Mouse (Mus musculus): ENCODE measurements around the gene Scyl2. TPM values are rescaled to one million over a fixed set of nuclear protein-coding genes. Genes with fewer than 3 reads are reported as not detected.
"Not testable (repeated sequence)": the region's sequence is repeated elsewhere in the genome, so short reads cannot be mapped to it uniquely, and the experiment has no call there.

Scyl2 gene
- total RNA-seq, 2 experiments from 2014 or later: 17.3 to 23.9 TPM

DNA sequence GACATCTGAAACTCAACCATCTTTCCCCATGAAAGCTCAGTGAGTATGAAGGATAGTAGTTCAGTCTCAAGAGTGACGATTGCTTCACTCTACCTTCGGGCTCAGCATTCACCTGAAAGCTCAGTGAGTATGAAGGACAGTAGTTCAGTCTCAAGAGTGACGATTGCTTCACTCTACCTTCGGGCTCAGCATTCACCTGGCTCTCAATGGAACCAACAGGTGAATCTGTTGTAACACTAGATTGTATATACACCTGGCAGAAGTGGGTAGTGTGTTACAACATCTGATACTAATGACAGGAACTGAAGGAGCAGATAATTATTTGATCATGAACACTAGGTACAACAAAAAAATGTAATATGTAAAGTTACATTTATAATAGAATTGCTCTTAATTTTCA, 4.4 kb downstream of the Scyl2 start:
- ATAC-seq (replicated peaks; ENCODE audit: low FRiP score, poor library complexity, severe bottlenecking): no peak

DNA sequence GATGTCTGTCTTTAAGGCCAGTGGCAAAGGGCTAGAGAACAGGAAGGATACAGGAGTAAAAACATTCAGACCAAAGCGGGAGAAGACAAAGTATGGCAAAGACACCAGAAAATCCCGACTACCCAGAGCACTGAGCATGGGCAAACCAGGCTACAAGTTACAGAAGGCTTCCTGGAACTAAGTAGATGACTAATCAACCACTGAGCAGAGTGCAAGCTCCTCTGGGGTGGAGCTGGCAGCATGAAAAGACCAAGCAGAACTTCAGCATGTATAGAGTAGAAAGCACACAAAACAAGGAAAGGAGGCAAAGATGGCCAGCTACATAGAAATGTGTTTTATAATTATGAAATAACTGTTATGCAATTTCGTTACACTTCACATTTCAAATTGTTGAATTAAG, 5.6 kb downstream of the Scyl2 start:
- ATAC-seq (replicated peaks; ENCODE audit: low FRiP score, poor library complexity, severe bottlenecking): no peak

DNA sequence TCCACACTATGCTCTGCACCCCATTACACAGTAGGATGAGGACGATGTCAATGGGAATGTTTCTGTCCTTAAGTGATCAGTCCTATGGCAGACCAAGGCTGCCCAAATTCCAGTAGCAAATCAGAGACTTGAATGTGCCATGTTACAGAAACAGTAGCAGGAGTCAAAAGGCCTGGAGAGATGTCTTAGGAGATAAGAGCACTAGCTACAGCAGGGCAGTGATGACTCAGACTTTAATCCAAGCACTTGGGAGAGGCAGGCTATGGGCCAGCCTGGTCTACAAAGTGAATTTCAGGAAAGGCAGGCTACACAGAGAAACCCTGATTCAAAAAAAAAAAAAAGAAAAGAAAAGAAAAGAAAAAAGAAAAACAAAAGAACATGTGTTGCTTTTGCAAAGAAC, 6.6 kb downstream of the Scyl2 start:
- no peak for ATAC-seq (replicated peaks; ENCODE audit: low FRiP score, poor library complexity, severe bottlenecking)

DNA sequence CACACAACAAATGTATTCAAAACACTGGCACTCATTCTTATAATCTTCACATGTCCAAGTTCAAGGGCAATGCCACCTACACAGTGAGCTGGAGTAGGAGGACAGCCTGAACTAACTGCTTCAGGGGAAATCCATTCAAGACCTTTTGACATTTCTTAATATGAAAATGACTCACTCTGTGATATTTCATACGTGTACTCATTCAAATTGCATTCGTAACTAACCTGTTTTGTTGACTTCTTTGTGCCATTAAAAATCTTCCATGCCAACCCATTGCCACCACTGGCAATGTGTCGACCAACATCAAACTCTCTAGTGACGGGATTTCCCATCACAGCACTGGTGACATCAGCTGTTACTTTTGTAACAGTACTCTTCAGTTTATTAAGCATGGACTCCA, 8.0 kb downstream of the Scyl2 start:
- ATAC-seq (replicated peaks; ENCODE audit: low FRiP score, poor library complexity, severe bottlenecking): no peak

GRCm38 (mm10) chr10:89676609-89677008, 9.5 kb downstream of the Scyl2 start:
- ATAC-seq (replicated peaks; ENCODE audit: low FRiP score, poor library complexity, severe bottlenecking): no peak

GRCm38 (mm10) chr10:89670371-89670770, 15.7 kb downstream of the Scyl2 start:
- ATAC-seq (replicated peaks; ENCODE audit: low FRiP score, poor library complexity, severe bottlenecking): not testable (repeated sequence)

- ATAC-seq (replicated peaks; ENCODE audit: low FRiP score, poor library complexity, severe bottlenecking): no peak
Observed at GRCm38 (mm10) chr10:89667571-89667970, 18.5 kb downstream of the Scyl2 start.

DNA sequence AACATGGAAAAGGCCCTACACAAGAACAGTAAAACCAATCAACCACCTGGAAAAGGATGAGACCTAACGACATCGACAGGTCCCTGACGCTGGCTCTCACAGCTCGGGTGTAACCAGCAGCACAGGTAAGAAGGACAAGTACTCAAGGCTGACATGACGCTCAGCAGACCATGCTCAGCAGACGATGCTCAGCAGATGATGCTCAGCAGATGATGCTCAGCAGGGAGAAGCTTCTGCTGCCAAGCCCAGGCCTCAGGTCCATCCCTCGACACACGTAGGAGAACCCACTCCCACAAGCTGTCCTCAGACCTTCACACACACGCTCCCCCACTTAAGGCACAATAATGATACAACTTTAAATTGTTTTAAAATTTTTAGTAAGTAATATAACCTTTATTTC, 20.4 kb downstream of the Scyl2 start:
- ATAC-seq (replicated peaks; ENCODE audit: low FRiP score, poor library complexity, severe bottlenecking): no peak

DNA sequence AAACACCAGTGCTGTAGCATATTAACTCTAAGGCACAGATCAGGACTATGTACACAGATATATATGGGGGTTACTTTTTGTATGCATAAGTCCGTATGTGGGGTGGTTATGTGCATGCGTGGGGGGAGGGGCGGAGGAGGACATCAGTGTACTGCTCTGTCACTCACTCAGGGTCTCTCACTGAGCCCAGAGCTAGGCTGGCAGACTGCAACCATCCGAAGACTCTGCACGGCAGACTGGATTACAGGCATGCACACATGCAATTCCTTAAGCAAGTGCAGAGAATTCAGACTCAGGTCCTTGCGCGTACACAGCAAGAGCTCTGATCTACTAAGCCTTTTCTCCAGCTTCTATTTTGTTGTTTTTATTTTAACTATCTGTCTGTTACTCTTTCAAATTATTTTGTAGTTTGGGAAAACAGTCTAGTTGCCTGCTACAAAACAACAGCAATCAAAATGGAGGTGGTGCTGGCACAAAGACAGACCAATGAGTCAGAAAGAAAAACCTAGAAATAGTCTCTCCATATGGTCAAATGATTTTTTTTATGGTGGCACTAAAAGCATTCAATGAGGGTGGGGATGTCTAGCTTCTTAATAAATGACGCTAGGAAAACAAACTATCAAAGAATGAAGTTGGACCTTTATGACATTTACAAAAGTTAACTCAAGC, 21.0 kb downstream of the Scyl2 start:
- ATAC-seq (replicated peaks; ENCODE audit: low FRiP score, poor library complexity, severe bottlenecking): no peak

- no peak for ATAC-seq (replicated peaks; ENCODE audit: low FRiP score, poor library complexity, severe bottlenecking)
Observed at GRCm38 (mm10) chr10:89656366-89656765, 29.7 kb downstream of the Scyl2 start.

- ATAC-seq (replicated peaks; ENCODE audit: low FRiP score, poor library complexity, severe bottlenecking): no peak
Observed at GRCm38 (mm10) chr10:89652912-89653311, 33.2 kb downstream of the Scyl2 start.

DNA sequence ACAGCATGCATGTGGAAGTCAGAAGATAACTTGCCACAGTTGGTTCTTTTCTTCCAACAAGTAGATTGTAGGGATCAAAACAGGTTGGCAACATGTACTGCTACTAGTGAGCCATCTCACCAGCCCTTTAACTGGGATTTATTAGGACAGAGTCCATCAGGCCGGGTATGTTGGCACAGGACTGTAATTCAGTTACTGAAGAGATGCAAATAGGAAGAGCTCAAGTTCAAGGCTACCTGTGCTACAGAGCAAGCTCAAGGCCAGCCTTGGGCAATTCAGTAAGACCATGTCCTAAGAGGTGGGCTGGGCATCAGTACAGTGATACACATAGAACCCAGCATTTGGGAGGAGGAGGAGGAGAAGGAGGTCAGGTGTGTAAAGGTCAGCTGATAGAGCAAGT, 34.4 kb downstream of the Scyl2 start:
- ATAC-seq (replicated peaks; ENCODE audit: low FRiP score, poor library complexity, severe bottlenecking): no peak

- ATAC-seq (replicated peaks; ENCODE audit: low FRiP score, poor library complexity, severe bottlenecking): no peak
Observed at GRCm38 (mm10) chr10:89646918-89647317, 39.2 kb downstream of the Scyl2 start.

GRCm38 (mm10) chr10:89637001-89637400, 49.1 kb downstream of the Scyl2 start:
- ATAC-seq (replicated peaks; ENCODE audit: low FRiP score, poor library complexity, severe bottlenecking): no peak

GRCm38 (mm10) chr10:89635018-89635417, 51.1 kb downstream of the Scyl2 start:
- ATAC-seq (replicated peaks; ENCODE audit: low FRiP score, poor library complexity, severe bottlenecking): no peak

DNA sequence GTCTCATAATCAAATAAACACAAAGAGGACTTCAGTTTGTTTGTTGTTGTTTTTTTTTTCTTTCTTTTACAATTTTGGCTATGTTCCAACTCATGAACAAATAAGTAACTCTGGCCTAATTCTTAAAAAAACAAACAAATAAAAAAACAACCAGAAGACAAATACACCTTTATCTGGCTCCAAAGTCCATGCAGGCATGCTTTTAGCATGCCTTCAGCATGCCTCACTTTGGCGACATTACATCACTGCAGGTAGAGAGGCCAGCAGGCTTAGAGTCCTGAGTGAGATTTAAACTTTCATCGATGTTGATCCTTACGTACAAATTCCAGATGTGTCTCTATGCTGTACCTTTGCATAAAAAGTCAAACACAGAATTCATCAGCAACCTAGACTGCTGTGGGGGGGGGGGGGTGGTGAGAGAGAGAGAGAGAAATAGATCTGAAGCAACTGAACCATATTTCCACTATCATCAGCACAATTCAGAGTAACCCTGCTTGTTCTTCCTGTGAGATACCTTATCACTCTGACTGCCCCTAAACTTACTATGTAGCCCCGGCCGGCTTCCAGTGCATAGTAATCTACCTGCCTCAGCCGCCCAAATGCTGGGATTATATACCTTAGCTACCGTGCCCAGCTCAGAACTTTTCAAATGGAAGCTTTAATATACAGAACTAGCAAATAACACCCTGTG, 52.2 kb downstream of the Scyl2 start:
- ATAC-seq (replicated peaks; ENCODE audit: low FRiP score, poor library complexity, severe bottlenecking): no peak

GRCm38 (mm10) chr10:89633121-89633520, 53.0 kb downstream of the Scyl2 start:
- no peak for ATAC-seq (replicated peaks; ENCODE audit: low FRiP score, poor library complexity, severe bottlenecking)

DNA sequence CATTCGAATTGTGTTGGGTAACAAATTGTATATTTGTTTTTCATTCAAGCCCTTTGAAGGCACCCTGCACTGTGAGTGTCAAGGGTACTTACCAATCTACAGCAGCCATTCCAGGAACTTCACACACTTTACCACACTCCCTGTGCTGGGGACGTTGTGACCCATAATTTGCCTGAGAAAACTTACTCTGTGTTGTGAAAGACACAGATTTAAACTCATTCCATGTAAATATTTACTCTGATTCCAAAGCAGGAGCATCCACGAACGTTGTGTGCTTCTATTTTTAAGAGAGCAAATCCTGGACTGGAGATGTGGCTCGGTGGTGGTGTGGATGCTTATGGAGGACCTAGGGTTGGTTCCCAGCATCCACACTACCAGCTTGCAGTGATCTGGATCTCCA, 54.3 kb downstream of the Scyl2 start:
- no peak for ATAC-seq (replicated peaks; ENCODE audit: low FRiP score, poor library complexity, severe bottlenecking)

GRCm38 (mm10) chr10:89630564-89630963, 55.5 kb downstream of the Scyl2 start:
- no peak for ATAC-seq (replicated peaks; ENCODE audit: low FRiP score, poor library complexity, severe bottlenecking)

DNA sequence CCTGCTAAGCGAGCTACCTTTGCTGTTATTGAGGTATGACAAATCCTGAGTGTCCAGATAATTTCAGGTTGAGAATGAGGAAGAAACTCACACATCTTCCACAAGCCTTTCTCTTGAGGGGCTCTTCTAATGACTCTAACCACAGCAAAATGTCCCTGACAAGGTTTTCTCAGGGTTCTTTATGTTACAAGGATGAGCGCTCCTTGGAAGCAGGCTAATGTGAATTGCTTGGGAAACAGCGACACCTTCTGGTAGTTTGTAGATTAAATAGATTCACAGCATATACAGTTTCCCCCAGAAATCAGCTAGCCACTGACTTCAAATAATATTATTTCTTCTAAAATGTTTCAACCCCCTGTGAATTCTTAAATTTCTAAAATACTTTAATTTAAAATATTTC, 56.0 kb downstream of the Scyl2 start:
- ATAC-seq (replicated peaks; ENCODE audit: low FRiP score, poor library complexity, severe bottlenecking): peak; percentile 67; the same call in 1 of the 2 replicates

GRCm38 (mm10) chr10:89626714-89627113, 59.4 kb downstream of the Scyl2 start:
- no peak for ATAC-seq (replicated peaks; ENCODE audit: low FRiP score, poor library complexity, severe bottlenecking)

DNA sequence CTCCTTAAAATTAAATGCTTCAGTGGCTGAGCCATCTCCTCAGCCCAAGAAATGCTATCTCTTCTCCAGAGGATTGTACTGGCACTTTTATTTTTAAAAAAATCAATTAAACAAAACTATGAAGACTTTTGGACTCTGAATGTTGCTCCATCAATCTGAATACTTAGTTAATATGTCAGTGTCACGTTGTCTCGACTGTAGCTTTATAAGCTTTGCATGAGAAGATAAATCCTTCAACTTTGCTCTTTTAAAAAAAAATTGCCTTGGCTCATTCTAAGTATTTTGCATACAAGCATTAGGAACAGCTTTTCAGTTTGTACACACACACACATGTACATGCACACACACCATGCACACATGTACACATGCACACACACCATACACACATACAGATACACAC, 61.9 kb downstream of the Scyl2 start:
- ATAC-seq (replicated peaks; ENCODE audit: low FRiP score, poor library complexity, severe bottlenecking): no peak
